Mouse (Mus musculus) C2C12 (cell line): Measurements from ENCODE around the gene Olfr101. TPM values are rescaled to one million over a fixed set of nuclear protein-coding genes. Genes with fewer than 3 reads are reported as not detected.

Experiments
- H3K27me3 ChIP-seq: one replicate; pipeline ENCODE4 v1.6.1; 2011; ENCODE audit not compliant: control insufficient read depth, insufficient read depth, insufficient read length
- H3K36me3 ChIP-seq: one replicate; pipeline ENCODE4 v1.6.1; 2011; ENCODE audit not compliant: control insufficient read depth, insufficient read depth
- H3K4me3 ChIP-seq: one replicate; pipeline ENCODE4 v1.5.1; 2011; ENCODE audit warnings: mild to moderate bottlenecking, control low read depth; ENCODE audit not compliant: poor library complexity, insufficient read depth, severe bottlenecking
- H3K79me2 ChIP-seq: one replicate; pipeline ENCODE4 v1.6.1; 2011; ENCODE audit not compliant: control insufficient read depth, insufficient read depth
- H3K79me3 ChIP-seq: one replicate; pipeline ENCODE4 v1.6.1; 2011; ENCODE audit warnings: low read depth, control low read depth
- H3ac ChIP-seq: one replicate; pipeline ENCODE3; 2011; ENCODE audit warnings: low read depth; ENCODE audit not compliant: control insufficient read depth, insufficient read length
- CEBPB ChIP-seq: IDR thresholded peaks from one replicate; pipeline ENCODE4 v1.6.1; 2011; ENCODE audit warnings: low read depth, mild to moderate bottlenecking, control low read depth, moderate library complexity
- CTCF ChIP-seq: IDR thresholded peaks from one replicate; pipeline ENCODE4 v1.5.1; 2011; ENCODE audit not compliant: control insufficient read depth, insufficient read depth, insufficient read length
- FOSL1 ChIP-seq: IDR thresholded peaks from one replicate; pipeline ENCODE4 v1.8.0; 2011; ENCODE audit warnings: mild to moderate bottlenecking, low read length; ENCODE audit not compliant: poor library complexity, insufficient read depth, severe bottlenecking
- MAX ChIP-seq: IDR thresholded peaks from one replicate; pipeline ENCODE4 v1.6.1; 2011; ENCODE audit warnings: mild to moderate bottlenecking, control low read depth
- MYOD1 ChIP-seq: IDR thresholded peaks from one replicate; pipeline ENCODE4 v1.6.1; 2011; ENCODE audit warnings: low read depth; ENCODE audit not compliant: control insufficient read depth, insufficient read length
- MYOG ChIP-seq: IDR thresholded peaks from one replicate; pipeline ENCODE4 v1.6.1; 2011; ENCODE audit not compliant: control insufficient read depth, insufficient read length; ENCODE audit errors: extremely low read depth
- USF1 ChIP-seq: IDR thresholded peaks from one replicate; pipeline ENCODE4 v1.6.1; 2011; ENCODE audit warnings: low read depth, mild to moderate bottlenecking, control low read depth, moderate library complexity
- polyA plus RNA-seq: library from polyadenylated mRNA; unstranded; fragments of >200 nt; fragmentation: generic; extraction: Trizol; gene quantifications from one replicate; pipeline ENCODE4 v1.2.1, GENCODE M21; 2012; ENCODE audit warnings: missing spikeins

The Olfr101 gene
- polyA plus RNA-seq, 1 experiment: not detected

- no peak overlapping the region for H3ac ChIP-seq
- no peak overlapping the region for H3K4me3 ChIP-seq
- no peaks in the 10 kb centered on the region for H3K79me2 ChIP-seq
- H3K27me3 ChIP-seq: no peaks in the 10 kb centered on the region
- H3K79me3 ChIP-seq: no peaks in the 10 kb centered on the region
- H3K36me3 ChIP-seq: no peaks in the 10 kb centered on the region
- TF ChIP-seq MAX (no peak), USF1 (no peak), FOSL1 (no peak), CTCF (no peak), MYOG (no peak), CEBPB (no peak), MYOD1 (no peak)
These were observed 27.5 kb downstream of the Olfr101 start for GRCm38 (mm10) chr17:37276573-37276972.

GRCm38 (mm10) chr17:37275626-37276248 lies 28.4 kb downstream of the Olfr101 start:
- Histone ChIP-seq H3K36me3 (no peaks in the 10 kb centered on the region), H3K27me3 (no peaks in the 10 kb centered on the region), H3K4me3 (no peak overlapping the region), H3K79me3 (no peaks in the 10 kb centered on the region), H3ac (no peak overlapping the region), H3K79me2 (no peaks in the 10 kb centered on the region)
- no peak for TF ChIP-seq MYOD1

- TF ChIP-seq MYOG: no peak
- TF ChIP-seq FOSL1: no peak
- TF ChIP-seq CEBPB: no peak
- no peak for TF ChIP-seq MAX
- TF ChIP-seq MYOD1: no peak
- TF ChIP-seq USF1: no peak
- TF ChIP-seq CTCF: no peak
- H3K4me3 ChIP-seq: peak overlapping the region; percentile 31
- no peaks in the 10 kb centered on the region for H3K27me3 ChIP-seq
- H3K36me3 ChIP-seq: no peaks in the 10 kb centered on the region
- H3K79me3 ChIP-seq: no peaks in the 10 kb centered on the region
- no peak overlapping the region for H3ac ChIP-seq
- H3K79me2 ChIP-seq: no peaks in the 10 kb centered on the region
These were observed 33.4 kb downstream of the Olfr101 start for GRCm38 (mm10) chr17:37270702-37271092.

- Histone ChIP-seq H3K79me2 (no peaks in the 10 kb centered on the region), H3K4me3 (peak within 1 kb of the TSS; percentile 31), H3ac (no peak within 1 kb of the TSS), H3K27me3 (no peaks in the 10 kb centered on the region), H3K79me3 (no peaks in the 10 kb centered on the region), H3K36me3 (no peaks in the 10 kb centered on the region)
- TF ChIP-seq USF1: no peak
- TF ChIP-seq FOSL1: no peak
- peak; percentile 4 for TF ChIP-seq MAX
These were observed 33.9 kb downstream of the Olfr101 start, which contains the start of gene H2-M3 for GRCm38 (mm10) chr17:37270058-37270701. Gene H2-M3 (plus strand): TSS chr17:37270220.

DNA sequence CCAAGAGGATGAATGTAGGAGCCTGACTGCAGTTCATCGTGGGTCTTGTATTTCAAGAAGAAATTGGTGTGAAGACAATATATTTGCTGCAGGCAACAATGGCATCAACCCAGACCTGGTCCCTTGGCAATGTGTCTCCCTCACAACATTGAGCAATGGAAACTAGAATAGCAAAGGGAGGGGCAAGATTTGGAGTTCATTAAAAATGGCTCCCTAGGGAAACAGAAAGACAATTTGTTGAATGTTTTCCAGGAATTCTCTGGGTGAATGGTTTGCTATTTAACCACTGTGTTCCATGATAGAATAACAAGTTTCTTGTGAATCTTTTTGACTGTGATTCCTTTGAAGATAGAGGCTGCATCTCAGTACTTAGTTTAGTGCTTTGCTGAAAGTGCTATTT lies 40.5 kb downstream of the Olfr101 start, which contains the start of gene Olfr98:
Gene Olfr98, minus strand, starts transcription at position 124 of the 400 bp plus-strand sequence.
- H3K36me3 ChIP-seq: no peaks in the 10 kb centered on the region
- TF ChIP-seq USF1 (no peak), MAX (no peak), MYOD1 (no peak), CTCF (no peak), FOSL1 (no peak)

GRCm38 (mm10) chr17:37250544-37250943 lies 53.6 kb downstream of the Olfr101 start:
- no peak for TF ChIP-seq MYOG
- no peak for TF ChIP-seq MAX
- no peak for TF ChIP-seq CTCF
- TF ChIP-seq MYOD1: no peak
- no peak for TF ChIP-seq USF1
- TF ChIP-seq FOSL1: no peak
- no peak for TF ChIP-seq CEBPB
- Histone ChIP-seq H3K36me3 (no peaks in the 10 kb centered on the region), H3K79me2 (no peaks in the 10 kb centered on the region), H3K27me3 (no peaks in the 10 kb centered on the region), H3ac (no peak overlapping the region), H3K4me3 (no peak overlapping the region), H3K79me3 (no peaks in the 10 kb centered on the region)

More for the DNA sequence above, 40.5 kb downstream of the Olfr101 start, which contains the start of gene Olfr98:
- H3K27me3 ChIP-seq: no peaks in the 10 kb centered on the region
- no peak within 1 kb of the TSS for H3ac ChIP-seq
- no peaks in the 10 kb centered on the region for H3K79me2 ChIP-seq
- H3K79me3 ChIP-seq: no peaks in the 10 kb centered on the region
- no peak within 1 kb of the TSS for H3K4me3 ChIP-seq
